Mouse (Mus musculus) MEL (cell line): ENCODE results near the gene Pcgf5. TPM values are rescaled to one million over a fixed set of nuclear protein-coding genes. Genes with fewer than 3 reads are reported as not detected.

Experiments
- MYC ChIP-seq: IDR thresholded peaks from 2 replicates; pipeline ENCODE4 v1.6.1; 2011; ENCODE audit warnings: low read depth, mild to moderate bottlenecking, low read length, improper control_type of control experiment, moderate library complexity
- polyA plus RNA-seq, 2 experiments: library from polyadenylated mRNA; stranded (reverse) in 1 of 2; unstranded in 1 of 2; fragments of >175 nt in 1 of 2; fragments of >200 nt in 1 of 2; gene quantifications; 2 replicates each; pipeline versions ENCODE4 v1.2.1 to v1.2.4; 2012; ENCODE audit warnings: low replicate concordance in 2 of 2, low read depth in 1 of 2; ENCODE audit not compliant: insufficient read length in 2 of 2, insufficient read depth in 1 of 2, missing spikeins in 1 of 2
- total RNA-seq: library from RNA; depleted of rRNA; stranded (reverse); fragments of 300-350 nt; gene quantifications from 2 replicates; pipeline ENCODE4 v1.2.3, GENCODE M21; 2012; rRNA removed

Pcgf5 gene
- total and polyA plus RNA-seq, 3 experiments = 10.0 to 23.2 TPM; not detected in 1

DNA sequence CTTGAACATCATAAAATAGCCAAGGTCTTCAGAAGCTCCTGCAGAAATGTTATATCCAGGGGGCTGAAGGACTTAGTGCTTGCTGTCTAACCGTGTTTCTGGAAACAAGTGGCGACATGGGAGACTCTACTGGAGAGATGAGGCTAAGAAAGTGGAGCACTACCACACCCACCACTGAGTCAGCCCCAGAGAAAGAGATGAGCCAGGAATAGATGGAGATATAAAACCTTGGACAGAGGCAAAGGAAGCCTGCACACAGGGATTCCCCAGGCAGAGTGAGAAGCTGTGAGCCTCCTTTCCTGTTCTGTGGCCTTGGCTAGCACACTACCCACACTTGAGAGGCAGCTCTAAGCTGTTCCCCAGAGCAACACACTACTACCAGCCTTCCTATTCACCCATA, 156.6 kb downstream of the Pcgf5 start (continued):
- TF ChIP-seq MYC = no peak

Other genes starting within 250 kb of the Pcgf5 start
- gene Ankrd1, start 228.2 kb upstream of the Pcgf5 start, total RNA-seq = not detected in 2 replicates
- not detected for gene Ankrd1, start 228.2 kb upstream of the Pcgf5 start, polyA plus RNA-seq
- 0.12 and 0.39 TPM in 2 replicates for gene Hectd2, start 206.3 kb downstream of the Pcgf5 start, total RNA-seq
- 1 to 10 TPM in 1 of 2 experiments, not detected in 1; 2.0 TPM for gene Hectd2, start 206.3 kb downstream of the Pcgf5 start, polyA plus RNA-seq